Mouse (Mus musculus): ENCODE measurements around the gene Nxf2.
A peak's percentile ranks its signal among the peaks of the same experiment; 100 is the strongest.

Gene Nxf2

DNA sequence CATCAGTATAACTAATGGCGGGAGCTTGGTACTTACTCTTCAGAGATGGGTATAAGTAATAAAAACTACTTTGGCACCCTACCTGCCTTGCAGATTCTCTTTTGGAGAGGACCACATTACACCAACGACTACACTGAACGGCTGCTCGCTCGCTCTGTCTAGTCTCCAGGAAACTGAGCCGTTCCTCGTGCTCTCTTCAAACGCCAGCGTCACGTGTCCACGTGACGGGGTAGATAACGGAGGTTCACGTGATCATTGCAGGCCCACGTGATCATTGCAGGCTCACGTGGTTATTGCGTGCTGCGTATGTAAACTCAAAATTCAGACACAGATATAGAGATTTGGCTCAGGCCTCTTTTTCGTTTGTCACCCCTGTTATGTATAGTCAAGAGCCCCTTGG lies at the start of gene Nxf2:
Nxf2 (minus strand) TSS at position 209 of the 400 bp plus-strand sequence.
- DNase-seq (ENCODE audit: extremely low read depth, low read depth), result no peak

DNA sequence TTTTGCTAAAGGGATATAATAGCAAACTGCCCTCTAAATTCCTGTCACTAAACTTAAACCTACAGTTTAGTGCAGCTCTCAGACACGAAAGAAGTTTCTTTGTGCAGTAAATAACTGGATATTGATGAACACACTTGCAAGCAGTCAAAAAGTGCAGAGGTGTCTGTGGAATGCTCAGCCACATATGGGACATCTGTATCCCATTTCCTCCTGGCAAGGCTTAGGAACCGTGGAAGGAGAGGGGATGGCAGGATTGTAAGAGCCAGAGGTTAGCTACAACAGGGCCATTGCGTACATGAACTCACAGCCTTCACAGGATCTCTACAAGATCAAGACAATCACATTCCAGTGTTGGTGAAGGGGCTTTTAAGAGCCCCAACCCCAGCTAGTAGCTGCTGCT lies 46.8 kb upstream of the Nxf2 start:
- DNase-seq (ENCODE audit: extremely low read depth, low read depth), result no peak

DNA sequence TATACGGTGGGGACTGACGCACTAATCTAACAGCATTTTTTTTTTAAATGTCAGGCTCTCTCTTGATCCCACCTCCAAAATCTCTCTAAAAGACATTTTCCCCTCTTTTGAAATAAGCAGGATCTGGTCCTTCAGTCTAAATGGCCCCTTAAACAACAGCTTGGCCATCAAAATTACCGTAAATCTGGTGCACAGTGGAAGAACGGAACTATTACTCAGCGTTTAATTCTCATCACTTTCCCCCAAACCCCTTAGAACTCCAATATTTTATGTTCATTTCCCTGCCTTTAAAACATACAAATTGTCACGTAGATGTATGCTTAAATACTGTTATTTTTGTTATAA lies 44.9 kb upstream of the Nxf2 start:
- DNase-seq (ENCODE audit: extremely low read depth, low read depth), result no peak

DNA sequence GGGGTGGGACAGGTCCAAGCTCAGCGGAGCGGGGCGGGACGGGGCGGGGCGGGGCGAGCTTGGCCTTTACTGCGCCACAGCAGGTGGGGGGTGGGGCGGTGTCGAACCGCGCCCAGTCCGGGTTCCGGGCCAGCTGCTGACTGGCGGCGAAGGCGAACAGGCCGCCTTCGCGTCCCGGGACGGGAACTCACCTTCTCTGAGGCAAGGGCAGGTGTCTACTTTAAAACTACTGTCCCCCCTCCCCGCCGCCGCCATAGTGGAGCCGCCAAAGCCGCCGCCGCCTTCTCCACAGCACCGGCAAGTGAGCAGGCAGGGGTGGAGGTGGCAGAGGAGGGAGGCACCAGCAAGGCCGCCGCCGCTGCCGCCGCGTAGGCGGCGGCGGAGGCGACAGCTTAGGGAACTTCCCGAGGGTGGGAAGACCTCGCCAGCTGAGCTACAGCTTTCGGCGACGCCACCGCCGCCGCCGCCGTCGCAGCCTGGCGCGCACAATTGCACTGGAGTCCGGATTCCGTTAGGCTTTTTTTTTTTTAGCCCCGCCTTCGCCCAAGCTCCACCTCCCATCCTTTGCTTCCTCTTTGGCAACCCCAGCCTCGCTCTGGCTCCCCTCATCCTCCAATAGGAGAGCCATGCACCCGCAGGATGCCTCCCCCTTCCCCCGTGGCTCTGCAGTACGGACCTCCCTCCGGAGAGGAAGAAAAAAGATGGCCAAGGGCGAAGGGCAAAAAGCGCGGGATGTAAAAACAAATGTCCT lies 44.3 kb upstream of the Nxf2 start, which contains the start of gene Zmat1:
Zmat1 (minus strand) TSS at position 490 of the 751 bp plus-strand sequence.
- peak; percentile 99 for DNase-seq (ENCODE audit: extremely low read depth, low read depth)

DNA sequence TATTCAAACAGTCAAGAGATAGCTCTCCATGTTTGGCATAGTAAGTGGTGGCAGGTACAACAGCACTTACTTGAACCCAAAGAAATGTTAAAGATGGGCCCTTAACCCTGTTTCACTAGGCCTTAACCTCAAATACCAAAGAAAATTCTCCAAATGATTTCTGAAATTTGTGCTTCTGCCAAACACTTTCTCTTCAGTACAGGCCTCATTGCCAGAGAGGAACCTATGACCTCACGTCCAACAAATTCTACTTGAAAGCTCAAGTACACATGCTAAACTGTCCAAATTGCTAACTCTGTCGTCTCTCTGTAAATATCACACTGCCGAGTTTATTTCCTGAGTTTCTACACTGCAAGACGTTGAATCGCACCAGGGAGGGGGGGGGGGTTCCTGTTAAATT lies 43.5 kb upstream of the Nxf2 start:
- DNase-seq (ENCODE audit: extremely low read depth, low read depth), result peak; percentile 47

DNA sequence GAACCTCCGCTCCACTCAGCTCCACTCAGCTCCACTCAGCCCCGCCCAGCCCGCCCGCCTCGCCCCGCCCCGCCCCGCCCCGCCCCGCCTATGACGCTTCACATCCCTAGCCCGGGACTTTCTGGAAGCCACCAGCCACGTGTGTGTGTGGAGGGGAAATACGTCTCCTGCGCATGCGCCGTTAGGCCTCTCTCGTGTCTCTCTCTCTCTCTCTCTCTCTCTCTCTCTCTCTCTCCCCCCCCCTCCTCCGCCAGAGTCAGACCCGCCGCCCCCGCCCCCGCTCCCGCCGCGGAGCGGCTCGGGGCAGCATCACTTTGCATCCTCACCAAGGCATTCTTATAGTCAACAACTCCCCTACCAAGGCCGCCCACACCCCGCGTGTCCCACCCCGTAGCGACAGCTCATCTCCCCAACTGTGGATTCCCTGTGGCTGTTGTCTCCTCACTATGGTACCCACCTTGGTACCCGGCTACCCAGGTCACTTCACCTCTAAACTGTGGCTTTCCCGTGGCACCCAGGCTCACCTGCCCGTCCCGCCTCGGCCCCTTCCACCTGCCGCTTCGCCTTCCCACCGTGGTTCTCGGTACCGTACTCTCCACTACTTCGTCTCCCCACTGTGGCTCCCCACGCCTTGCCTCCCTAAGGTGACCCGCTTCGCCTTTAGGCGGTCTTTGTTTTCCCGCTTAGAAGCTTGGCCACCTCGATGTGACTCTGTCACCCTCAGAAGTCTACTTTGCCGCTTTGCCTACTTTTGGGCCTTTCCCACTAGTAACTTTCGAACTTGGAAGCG lies 1.1 kb downstream of the Nxf2 start:
- no peak for DNase-seq (ENCODE audit: extremely low read depth, low read depth)

DNA sequence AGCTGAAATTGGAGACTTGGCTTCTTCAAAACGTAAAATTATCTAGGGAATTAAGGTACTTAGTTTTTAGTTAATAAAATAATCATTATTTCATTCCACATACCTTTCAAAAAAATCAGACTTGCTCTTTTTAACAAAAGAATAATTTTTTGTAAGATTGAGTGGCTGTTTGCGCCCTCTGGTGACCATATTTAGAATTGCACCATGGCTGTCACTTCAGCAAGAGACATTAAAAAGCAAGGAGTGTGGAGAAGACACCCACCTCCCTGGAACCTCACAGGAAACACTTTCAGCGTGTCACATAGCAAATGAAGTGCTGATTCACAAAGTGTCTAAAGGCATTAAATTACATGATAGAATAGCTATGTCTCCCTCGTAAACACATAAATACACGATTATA lies 34.2 kb downstream of the Nxf2 start:
- peak; percentile 51 for DNase-seq (ENCODE audit: extremely low read depth, low read depth)

DNA sequence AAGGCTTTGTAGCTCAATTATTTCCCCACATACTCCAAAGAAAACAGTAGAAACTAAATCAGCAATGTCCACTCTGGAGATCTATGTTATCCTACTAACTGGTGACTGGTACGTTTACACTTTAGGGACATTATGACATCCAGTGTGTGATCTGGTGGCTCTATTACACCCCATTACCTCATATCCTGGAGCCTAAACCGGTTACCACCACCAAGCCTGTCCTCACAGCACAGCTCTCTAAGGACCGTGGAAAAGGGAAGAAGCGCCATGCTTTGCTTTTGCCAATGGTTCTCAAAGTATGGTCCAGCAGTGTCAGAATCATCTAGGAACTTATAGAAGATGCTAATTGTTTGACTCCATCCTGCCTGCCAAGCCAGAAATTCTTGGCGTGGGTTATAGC lies 34.6 kb downstream of the Nxf2 start:
- no peak for DNase-seq (ENCODE audit: extremely low read depth, low read depth)

DNA sequence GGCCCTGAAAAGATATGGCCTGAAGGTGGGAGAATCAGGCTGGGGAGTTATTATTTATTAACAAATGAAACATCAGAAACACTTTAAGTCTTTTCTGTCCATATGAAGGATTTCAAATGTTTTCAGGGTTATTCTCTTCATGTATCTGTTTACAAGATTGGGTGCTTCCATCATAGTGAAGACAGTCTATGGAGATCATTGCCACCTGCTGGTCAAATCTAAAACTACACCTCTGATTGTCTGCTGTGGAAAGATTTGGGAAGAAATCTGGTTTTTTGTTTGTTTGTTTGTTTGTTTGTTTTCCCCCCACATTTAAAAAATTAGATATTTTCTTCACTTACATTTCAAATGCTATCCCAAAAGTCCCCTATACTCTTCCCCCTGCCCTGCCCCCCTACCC lies 39.5 kb downstream of the Nxf2 start:
- peak; percentile 23 for DNase-seq (ENCODE audit: extremely low read depth, low read depth)

DNA sequence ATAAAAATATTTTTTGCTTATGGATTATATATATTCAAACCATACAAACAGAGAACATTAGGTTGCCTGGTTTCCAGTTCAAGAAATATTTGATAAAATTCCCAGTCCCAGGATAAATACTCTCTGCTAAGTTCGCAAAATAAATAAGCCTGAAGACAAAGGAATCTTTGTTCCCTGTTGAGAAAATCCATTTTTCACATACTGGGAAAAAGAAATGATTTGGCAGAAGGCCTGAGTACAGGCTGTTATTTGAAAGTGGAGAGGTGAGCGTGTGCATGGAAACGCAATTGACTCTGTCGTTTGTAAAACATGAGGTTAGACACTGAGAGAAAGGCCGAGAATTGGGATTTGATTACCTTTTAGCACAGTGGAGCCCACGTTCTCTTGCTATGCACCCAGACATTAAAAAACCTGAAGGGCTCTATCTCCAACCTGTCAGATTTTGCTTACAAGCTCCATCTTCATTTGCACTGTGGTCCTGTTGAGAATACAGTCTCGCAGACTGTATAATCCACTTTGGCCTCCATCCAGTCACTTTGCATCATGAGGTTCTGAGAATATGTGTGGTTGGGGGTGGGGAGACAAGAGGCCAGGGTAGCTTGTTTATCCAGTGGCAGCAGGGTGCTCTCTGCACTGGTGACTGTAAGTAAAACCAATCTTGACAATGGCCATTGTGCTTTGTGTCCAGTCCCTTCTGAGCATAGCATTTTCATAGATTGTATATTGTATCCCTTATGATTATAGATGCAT lies 40.7 kb downstream of the Nxf2 start:
- no peak for DNase-seq (ENCODE audit: extremely low read depth, low read depth)

DNA sequence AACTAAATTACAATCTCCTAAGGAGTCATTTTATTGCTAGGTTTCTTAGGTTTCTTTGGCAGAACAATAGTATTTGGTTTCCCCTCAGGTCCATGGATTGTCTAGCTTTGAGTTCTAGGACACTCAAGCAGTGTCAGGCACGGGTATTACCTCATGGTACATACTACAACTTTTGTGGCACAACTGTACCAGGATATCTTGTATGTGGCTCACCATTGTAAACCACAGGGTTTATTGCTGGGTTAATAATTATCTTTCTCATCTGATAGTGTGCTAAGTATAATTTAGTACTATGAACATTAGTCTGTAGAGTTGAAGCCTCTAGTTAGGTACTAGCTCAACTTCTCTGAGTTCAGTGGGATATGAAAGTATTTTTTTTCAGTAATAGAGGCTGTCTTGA lies 45.3 kb downstream of the Nxf2 start:
- no peak for DNase-seq (ENCODE audit: extremely low read depth, low read depth)

DNA sequence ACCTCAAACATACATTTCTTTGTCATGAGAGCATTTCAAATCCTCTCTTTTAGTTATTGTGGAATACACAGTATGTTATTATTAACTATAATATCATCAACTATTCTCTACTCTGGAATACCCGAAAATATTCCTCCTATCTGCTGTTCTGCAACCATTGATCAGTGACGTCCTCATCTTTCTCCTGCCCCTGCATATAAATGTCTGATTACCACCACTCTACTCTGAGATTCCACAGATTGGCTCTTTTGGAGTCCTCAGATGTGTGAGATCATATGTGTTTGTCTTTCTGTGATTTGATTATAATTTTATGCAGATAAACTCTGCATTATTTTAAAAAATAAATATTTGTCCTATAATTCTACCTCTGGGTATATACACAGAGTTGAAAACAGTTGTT lies 48.8 kb downstream of the Nxf2 start:
- no peak for DNase-seq (ENCODE audit: extremely low read depth, low read depth)

DNA sequence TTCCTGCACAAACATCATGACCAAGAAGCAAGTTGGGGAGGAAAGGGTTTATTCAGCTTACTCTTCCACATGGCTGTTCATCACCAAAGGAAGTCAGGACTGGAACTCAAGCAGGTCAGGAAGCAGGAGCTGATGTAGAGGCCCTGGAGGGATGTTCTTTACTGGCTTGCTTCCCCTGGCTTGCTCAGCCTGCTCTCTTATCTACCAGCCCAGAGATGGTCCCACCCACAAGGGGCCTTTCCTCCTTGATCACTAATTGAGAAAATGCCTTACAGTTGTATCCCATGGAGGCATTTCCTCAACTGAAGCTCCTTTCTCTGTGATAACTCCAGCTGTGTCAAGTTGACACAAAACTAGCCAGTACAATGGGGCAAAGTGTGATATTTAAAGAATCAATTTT lies 49.2 kb downstream of the Nxf2 start:
- DNase-seq (ENCODE audit: extremely low read depth, low read depth), result peak; percentile 44

DNA sequence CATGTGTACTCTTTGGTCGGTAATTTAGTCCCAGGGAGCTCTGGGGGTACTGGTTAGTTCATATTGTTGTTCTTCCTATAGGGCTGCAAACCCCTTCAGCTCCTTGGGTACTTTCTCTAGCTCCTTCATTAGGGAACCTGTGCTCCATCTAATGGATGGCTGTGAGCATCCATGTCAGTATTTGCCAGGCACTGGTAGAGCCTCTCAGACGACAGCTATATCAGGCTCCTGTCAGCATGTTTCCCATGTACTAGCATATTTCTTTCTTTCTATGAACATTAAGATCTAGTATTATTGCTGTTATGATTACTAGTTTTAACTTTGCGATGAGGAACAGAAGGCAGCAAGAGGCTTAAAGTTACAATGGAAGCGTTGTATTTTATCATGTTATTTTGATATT lies 49.7 kb downstream of the Nxf2 start:
- no peak for DNase-seq (ENCODE audit: extremely low read depth, low read depth)

DNA sequence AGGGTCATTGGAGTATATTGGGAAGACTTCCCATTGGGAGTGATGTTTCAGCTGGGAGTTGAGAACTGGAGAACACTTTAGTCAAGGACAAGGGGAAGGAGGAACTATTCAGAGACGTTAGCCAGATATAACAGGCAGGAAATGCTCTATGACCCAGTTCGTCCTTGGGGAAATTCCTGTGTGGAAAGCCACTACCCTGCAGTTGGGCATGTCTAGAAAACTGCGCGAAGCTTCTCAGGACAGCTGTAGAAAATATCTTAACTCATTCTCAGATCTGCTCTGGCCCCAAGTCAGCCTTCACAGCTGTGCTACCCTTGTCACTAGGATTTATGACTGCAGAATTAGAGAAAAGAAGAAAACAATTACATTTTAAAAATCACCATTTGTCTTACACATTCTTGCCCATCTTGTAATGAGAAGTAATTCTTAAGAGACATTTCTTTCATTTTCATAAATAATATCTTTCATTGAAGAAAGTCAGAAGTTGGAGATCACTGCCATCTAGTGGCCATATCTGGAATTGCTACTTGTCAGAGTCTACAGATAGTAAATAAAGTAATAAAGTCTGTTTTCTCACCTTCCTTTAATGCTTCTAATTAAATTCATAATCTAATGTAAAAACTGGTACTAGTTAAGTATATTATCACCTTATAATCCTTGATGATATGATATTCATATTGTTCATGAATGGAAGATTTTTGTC lies 51.2 kb downstream of the Nxf2 start:
- peak; percentile 67 for DNase-seq (ENCODE audit: extremely low read depth, low read depth)

DNA sequence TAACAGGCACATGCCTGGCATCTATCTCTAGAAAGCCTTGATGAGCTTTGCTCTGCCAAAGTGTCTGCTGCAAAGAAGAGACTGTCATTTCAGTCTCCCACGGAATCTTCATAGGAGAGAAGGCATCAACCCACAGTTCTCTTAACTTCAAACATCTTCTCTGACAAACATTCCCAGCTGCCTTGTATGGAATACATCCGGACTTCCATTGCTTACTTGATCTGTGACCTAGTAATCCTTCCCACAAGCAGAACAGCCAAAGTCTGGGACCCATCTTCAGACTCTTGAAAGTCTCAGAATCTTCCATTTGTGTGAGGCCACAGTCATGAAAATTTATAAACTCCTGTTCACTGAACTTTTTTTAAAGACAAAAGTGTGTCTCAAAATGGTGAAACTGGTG lies 51.7 kb downstream of the Nxf2 start:
- no peak for DNase-seq (ENCODE audit: extremely low read depth, low read depth)

DNA sequence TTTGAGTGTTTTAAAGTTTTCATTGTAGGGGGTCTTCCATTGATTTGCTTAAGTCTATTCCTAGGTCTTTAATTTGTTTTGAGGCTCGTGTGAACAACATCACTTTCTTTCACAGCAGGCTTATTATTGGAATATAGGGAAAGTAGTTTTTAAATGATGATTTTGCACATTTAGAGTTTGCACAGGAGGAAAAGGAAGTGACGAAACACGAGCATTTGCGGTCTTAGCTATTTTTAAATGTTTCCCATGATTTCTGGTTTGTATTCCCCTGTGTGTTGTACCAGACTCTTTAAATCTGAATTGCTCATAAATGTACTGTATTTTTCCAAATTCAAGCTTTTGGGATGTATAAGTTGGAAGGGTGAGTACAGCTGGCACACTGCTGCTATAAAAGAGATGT lies 54.2 kb downstream of the Nxf2 start:
- DNase-seq (ENCODE audit: extremely low read depth, low read depth), result no peak
